Mouse (Mus musculus) heart, adult 8-10 months (tissue): ENCODE results near the gene Ranbp10. TPM values are rescaled to one million over a fixed set of nuclear protein-coding genes. Genes with fewer than 3 reads are reported as not detected.

Source experiments
- DNase-seq: peaks from one replicate; pipeline ENCODE4 v3.0.0; 2022; ENCODE audit warnings: low spot score
- total RNA-seq, 4 experiments: library from RNA; stranded (reverse); gene quantifications; 2 replicates each; pipeline ENCODE4 v1.2.4; 2022

Gene Ranbp10
- 10 to 100 TPM; 17.4 to 20.0 (median 18.7) TPM for total RNA-seq

- peak; percentile 99 for DNase-seq
Measured at GRCm38 (mm10) chr8:105826861-105827848, at the start of gene Ranbp10, which contains the start of gene Tsnaxip1. Gene Ranbp10 (minus strand): TSS chr8:105827350. Gene Tsnaxip1 (plus strand): TSS chr8:105827731.

DNA sequence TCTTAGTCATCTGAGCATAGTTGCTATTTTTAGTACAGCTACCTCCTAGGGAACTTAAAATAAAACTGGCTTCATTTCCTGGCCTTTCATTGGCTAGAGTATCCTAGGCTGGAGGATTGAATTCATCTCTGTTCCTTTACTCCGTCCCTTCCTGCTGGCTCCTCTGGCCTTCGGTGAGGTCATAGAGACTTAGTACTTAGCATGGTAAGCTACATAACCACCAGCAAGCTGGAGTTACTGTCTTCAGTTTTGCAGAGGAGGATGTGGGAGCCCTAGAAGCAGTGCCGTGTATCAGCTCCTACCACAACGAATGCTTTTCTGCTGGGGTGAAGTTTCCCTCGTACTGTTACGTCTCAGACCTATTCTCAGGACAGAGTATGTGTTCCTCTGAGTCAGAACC lies 47.2 kb upstream of the Ranbp10 start:
- peak; percentile 76 for DNase-seq

- no peak for DNase-seq
Measured at GRCm38 (mm10) chr8:105866364-105867029, 39.3 kb upstream of the Ranbp10 start.

DNA sequence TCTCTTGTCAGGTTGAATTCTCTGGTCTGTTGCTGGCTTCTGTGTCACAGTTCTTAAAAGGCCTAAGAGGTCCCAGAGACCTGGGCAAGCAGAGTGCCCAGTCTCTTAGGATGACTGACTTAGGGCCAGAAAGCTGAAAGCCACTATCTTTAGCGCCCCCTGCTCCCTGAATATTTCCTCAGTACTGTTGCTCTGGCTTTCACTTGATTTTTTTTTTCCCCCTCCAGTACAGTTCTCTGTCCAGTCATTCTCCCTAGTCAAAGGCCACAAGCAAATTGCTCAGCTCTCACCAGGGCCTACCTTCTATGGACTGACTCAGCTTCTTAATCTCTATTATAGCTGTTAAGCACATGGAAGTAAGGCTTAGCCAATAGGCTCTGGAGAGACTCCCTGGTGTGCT lies 34.8 kb upstream of the Ranbp10 start:
- no peak for DNase-seq

DNA sequence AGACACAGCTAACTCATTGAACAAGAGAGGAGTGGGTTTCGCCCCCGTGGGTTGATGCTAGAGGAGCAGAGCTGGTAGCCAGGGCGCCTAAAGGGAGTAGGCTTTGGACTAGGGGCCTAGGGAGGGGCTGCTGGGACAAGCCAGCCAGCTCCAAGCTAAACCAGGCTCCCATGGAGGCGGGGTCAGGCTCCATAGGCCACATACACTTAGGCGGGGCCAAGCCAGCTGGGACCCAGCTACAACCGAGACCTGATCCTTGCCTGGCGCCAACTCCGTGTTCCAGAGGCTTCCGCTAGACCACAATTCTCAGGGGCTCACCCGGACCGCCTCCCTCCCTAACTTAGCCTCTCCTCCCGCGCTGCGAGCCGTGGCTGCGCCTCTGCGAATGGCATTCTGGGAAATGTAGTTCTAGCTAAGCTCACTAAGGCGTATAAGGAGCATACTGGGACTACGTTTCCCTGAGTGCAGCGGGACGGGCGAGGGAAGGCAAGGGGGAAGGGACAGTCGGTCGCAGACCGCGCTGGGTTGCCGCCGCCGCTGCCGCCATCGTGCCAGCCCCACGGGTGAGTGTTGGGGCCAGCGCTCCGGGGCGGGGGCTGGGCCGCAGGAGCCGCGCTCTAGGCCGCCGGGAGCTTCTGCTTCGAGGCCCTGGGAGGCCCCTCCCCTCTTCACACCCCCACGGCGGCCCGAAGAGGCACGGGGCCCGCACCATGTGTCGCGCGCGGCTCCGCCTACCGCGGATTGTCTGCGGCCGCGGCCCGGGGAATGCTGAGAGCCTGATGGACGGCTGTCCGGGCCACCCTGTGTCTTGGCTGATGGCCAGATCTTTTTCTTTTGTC lies 33.2 kb upstream of the Ranbp10 start, which contains the start of gene Nutf2:
TSS of gene Nutf2 (plus strand) at position 438 of the 839 bp plus-strand sequence.
- DNase-seq, result peak; percentile 98

- no peak for DNase-seq
Measured at GRCm38 (mm10) chr8:105859314-105859713, 32.2 kb upstream of the Ranbp10 start.

DNA sequence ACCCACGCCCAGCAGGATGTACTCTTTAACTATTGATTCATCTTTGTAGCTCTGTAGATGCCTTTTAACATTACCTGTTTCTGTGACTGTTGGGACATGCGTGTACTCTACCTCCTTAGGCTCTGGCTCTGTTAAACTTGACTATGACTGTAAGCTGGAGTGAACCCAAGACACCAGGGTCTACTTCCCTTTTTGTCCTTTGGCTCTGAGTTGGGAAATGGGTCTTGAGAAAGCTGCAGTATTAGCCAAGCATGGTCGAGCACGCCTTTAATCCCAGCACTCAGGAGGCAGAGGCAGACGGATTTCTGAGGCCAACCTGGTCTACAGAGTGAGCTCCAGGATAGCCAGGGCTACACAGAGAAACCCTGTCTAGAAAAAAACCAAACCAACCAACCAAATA lies 31.3 kb upstream of the Ranbp10 start:
- no peak for DNase-seq

GRCm38 (mm10) chr8:105856168-105856835 lies 29.2 kb upstream of the Ranbp10 start:
- DNase-seq, result no peak

DNA sequence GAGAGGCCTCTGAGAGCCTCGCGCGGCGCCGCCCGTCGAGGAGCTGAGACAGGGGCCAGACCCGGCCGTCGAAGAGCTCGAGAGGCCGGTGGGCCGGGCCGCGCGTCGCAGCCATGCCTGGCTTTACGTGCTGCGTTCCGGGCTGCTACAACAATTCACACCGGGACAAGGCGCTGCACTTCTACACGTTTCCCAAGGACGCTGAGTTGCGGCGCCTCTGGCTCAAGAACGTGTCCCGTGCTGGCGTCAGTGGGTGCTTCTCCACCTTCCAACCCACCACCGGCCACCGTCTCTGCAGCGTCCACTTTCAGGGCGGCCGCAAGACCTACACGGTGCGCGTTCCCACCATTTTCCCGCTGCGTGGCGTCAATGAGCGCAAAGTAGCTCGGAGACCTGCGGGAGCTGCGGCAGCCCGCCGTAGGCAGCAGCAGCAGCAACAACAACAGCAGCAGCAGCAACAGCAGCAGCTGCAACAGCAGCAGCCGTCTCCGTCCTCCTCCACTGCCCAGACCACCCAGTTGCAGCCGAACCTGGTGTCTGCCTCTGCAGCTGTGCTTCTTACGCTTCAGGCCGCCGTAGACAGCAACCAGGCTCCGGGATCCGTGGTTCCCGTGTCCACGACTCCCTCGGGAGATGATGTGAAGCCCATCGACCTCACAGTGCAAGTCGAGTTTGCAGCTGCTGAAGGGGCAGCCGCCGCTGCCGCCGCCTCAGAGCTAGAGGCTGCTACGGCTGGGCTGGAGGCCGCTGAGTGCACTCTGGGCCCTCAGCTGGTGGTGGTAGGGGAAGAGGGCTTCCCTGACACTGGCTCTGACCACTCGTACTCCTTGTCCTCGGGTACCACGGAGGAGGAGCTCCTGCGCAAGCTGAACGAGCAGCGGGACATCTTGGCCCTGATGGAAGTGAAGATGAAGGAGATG lies 28.4 kb upstream of the Ranbp10 start:
- no peak for DNase-seq

DNA sequence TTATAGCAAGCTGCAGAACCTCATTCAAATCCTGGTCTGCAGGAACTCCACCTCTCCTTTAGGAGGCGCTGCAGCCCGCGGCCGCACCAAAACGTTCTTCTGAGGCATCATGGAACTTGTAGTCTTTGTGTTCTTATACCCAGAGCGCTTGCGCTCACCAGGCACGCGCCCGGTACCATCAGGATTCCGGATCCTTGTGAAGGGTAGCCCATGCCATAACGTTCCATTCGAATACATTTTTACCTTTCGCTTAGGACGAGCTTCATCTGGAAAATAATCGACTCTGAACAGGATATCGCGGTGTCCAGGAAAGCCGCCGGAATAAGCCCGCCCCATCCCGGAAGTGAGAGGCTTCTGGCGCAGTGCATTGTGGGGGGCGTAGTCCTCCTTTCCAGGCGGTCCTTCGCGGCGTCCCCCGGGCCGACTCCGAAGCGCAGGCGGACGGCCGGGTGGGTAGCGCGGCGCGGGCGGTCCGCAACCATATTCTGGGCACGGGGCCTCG lies 27.6 kb upstream of the Ranbp10 start, which contains the start of gene Thap11:
TSS of gene Thap11 (plus strand) at position 418 of the 502 bp plus-strand sequence.
- peak; percentile 91 for DNase-seq

DNA sequence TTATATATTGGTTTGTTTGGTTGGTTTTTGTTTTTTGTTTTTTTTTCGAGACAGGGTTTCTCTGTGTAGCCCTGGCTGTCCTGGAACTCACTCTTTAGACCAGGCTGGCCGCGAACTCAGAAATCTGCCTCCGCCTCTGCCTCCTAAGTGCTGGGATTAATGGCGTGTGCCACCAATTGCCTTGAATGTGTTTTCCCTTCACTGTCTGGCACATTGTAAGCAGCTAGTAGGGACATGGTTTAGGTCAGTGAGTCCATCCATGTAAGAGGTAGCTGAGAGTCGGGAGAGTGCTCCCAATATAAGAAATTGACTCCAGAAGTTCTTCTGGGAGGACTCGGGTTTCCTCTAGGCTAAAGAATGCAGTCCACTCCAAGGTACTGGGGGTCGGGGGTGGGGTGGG lies 27.2 kb upstream of the Ranbp10 start:
- DNase-seq, result no peak

GRCm38 (mm10) chr8:105853178-105853577 lies 26.0 kb upstream of the Ranbp10 start, which contains the start of gene Cenpt:
Gene Cenpt (minus strand): TSS chr8:105853278.
- DNase-seq, result no peak

- DNase-seq, result no peak
Measured at GRCm38 (mm10) chr8:105852146-105852729, 25.1 kb upstream of the Ranbp10 start.

DNA sequence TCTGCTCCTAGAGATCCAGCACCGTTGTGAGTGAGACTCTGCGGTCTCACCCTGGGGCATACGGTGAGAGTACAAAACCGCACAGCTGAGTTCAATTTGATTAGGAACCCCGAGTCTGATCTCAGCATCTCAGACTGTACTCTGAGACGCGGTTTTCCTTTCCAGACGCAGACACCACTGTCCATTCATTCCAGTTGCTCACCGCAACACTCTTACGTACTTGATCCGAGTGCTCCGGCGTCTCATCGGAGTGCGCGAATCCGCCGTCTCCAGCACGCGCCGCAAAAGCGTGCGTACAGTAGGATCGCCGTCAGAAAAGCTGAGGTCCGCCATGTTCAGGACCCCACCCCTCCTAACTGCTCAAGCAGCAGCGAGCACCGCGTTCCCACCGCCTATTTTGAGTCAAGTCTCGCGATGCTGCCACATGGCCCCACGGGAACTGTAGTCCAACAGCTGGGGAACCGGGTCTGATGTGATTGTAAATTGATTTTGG lies 24.5 kb upstream of the Ranbp10 start:
- DNase-seq, result peak; percentile 91

- DNase-seq, result no peak
Measured at GRCm38 (mm10) chr8:105850611-105851010, 23.5 kb upstream of the Ranbp10 start.

DNA sequence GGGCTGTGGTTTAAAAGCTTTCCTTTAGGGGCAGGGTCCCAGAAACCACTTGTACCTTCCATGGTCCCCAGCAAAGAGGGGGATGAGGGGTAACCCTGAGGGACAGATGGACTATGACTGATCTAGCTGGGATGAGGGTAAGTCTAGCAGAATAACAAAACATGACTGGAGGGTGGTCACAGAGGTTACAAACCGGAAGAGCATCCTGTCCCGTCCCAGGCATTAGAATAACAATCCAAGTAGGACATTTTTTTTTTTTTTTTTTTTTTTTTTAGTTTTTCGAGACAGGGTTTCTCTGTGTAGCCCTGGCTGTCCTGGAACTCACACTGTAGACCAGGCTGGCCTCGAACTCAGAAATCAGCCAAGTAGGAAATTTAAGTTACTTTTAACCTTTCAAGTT lies 22.9 kb upstream of the Ranbp10 start:
- DNase-seq, result no peak

GRCm38 (mm10) chr8:105846678-105847077 lies 19.5 kb upstream of the Ranbp10 start:
- DNase-seq, result no peak

DNA sequence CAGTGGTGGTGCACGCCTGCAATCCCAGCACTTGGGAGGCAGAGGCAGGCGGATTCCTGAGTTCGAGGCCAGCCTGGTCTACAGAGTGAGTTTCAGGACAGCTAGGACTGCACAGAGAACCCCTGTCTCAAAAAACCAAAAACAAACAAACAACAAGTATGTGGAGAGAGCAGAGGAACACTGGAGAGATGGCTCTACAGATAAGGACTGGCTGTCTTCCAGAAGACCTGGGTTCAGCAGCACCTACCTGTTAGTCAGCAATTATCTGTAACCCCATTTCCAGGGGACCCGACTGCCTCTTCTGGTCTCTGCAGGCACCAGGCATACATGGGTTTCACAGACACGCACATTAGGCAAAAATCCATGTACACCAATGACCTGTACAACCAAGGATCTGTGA lies 12.1 kb upstream of the Ranbp10 start:
- no peak for DNase-seq

DNA sequence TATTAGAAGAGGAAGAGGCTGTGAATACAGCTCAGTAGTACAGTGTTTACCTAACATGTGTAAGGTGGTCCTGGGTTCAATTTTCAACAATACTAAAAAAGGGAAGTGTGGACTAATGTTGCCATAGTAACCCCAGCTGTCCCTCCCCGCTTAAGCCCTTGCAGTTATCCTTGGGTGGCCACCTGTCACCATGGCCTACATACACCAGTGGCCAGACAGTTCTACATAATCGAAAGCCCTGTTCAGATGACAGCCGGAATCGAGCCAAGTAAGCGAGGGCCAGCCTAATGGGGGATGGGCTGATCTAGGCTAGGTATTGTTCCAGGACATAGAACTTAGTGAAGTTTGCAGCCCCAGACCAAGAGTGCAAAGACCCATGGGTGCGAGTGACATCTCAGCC lies 9.8 kb upstream of the Ranbp10 start:
- no peak for DNase-seq
